In genomic region chr3:105935033-105935432, GRCm38 (mm10) we compare ENCODE assay signal across 10 mouse cellular contexts. TPM values are rescaled to one million over a fixed set of nuclear protein-coding genes. Genes with fewer than 3 reads are reported as not detected.
DNase-seq lines count a peak whose midpoint lies in the region; ATAC-seq lines count a peak whose summit lies in the region.
"Had no signal": no experiment of that assay in that cellular context is flagged by ENCODE, and none has a peak within 500 bp of the region (broad histone marks: within the 10 kb centered on the region; RNA-seq: fewer than 3 reads in every experiment).

No protein-coding gene starts in this region.

- ATAC-seq in liver, embryonic 12.5 days: no peak

- no peaks in the 10 kb centered on the region for H3K4me1 ChIP-seq in heart, embryonic 10.5 days
- peaks cover 14% of the 10 kb centered on the region for H3K4me1 ChIP-seq in liver, embryonic 12.5 days
- H3K4me1 ChIP-seq: embryonic facial prominence, embryonic 12.5 days; limb, embryonic 12.5 days had no signal

- no peak overlapping the region for H3K27ac ChIP-seq in heart, embryonic 10.5 days
- H3K27ac ChIP-seq in liver, embryonic 12.5 days: no peak overlapping the region
- H3K27ac ChIP-seq: embryonic facial prominence, embryonic 12.5 days; limb, embryonic 12.5 days had no signal

- H3K9me3 ChIP-seq in heart, embryonic 10.5 days: no peaks in the 10 kb centered on the region
- H3K9me3 ChIP-seq in liver, embryonic 12.5 days (replicated peaks): no peaks in the 10 kb centered on the region
- H3K9me3 ChIP-seq: embryonic facial prominence, embryonic 12.5 days; limb, embryonic 12.5 days had no signal

- H3K36me3 ChIP-seq in heart, embryonic 10.5 days: peaks cover 15% of the 10 kb centered on the region
- peaks cover 15% of the 10 kb centered on the region for H3K36me3 ChIP-seq in liver, embryonic 12.5 days

- DNase-seq in heart, adult 18-20 months: peak; percentile 76 to 78
- no peak for DNase-seq in heart, embryonic 10.5 days (ENCODE audit: low spot score)
- peak; percentile 68 for DNase-seq in testis, postnatal 10 days (ENCODE audit: low spot score)
- DNase-seq in testis, postnatal 14 days (ENCODE audit: low spot score): no peak
- DNase-seq in kidney, adult 8-10 months: peak; percentile 46 to 66
- DNase-seq in ovary, postnatal 36 days (ENCODE audit: low spot score): peak; percentile 31
- DNase-seq in natural killer cell, adult 2 months (ENCODE audit: low spot score in 2 of 2): no peak

- no peaks in the 10 kb centered on the region for H3K27me3 ChIP-seq in heart, embryonic 10.5 days (ENCODE audit: insufficient read depth, poor library complexity, severe bottlenecking)
- H3K27me3 ChIP-seq in liver, embryonic 12.5 days (replicated peaks): no peaks in the 10 kb centered on the region
- H3K27me3 ChIP-seq: embryonic facial prominence, embryonic 12.5 days; limb, embryonic 12.5 days had no signal

- 80% methylated on average over 5 of the region's 5 CpGs for WGBS in heart, embryonic 10.5 days
- 85% methylated on average over 5 of the region's 5 CpGs for WGBS in liver, embryonic 12.5 days (ENCODE audit: insufficient replicate concordance)

- no peak overlapping the region for H3K4me2 ChIP-seq in liver, embryonic 12.5 days
- H3K4me2 ChIP-seq: embryonic facial prominence, embryonic 12.5 days; limb, embryonic 12.5 days had no signal

- no peak overlapping the region for H3K4me3 ChIP-seq in heart, embryonic 10.5 days
- H3K4me3 ChIP-seq in liver, embryonic 12.5 days: no peak overlapping the region
- H3K4me3 ChIP-seq: embryonic facial prominence, embryonic 12.5 days; limb, embryonic 12.5 days had no signal

- no peak overlapping the region for H3K9ac ChIP-seq in liver, embryonic 12.5 days
- H3K9ac ChIP-seq: embryonic facial prominence, embryonic 12.5 days; limb, embryonic 12.5 days had no signal

RNA-seq across cellular contexts. Expression of gene I830077J02Rik, which starts 2.6 kb away (rescaled TPM):
- under 1 TPM; 0.15 to 0.41 TPM for total RNA-seq in heart, adult 18-20 months (2021)
- polyA plus RNA-seq in heart, embryonic 10.5 days (2016; fragmentation: Nextera tagmentation; extraction: Ambion mirVana): 2.0 and 3.4 TPM in 2 replicates
- 4.0 and 4.4 TPM in 2 replicates for polyA plus RNA-seq in liver, embryonic 12.5 days (2016; fragmentation: Nextera tagmentation; extraction: Ambion mirVana)

RNA-seq across cellular contexts. Expression of gene Wdr77, which starts 24.1 kb away (rescaled TPM):
- 10 to 100 TPM; 40.8 to 51.0 TPM for total RNA-seq in heart, adult 18-20 months (2021)
- polyA plus RNA-seq in heart, embryonic 10.5 days (2016; fragmentation: Nextera tagmentation; extraction: Ambion mirVana): 124 and 146 TPM in 2 replicates
- polyA plus RNA-seq in liver, embryonic 12.5 days (2016; fragmentation: Nextera tagmentation; extraction: Ambion mirVana): 86.6 and 90.0 TPM in 2 replicates

RNA-seq across cellular contexts. Expression of gene Atp5f1, which starts 24.9 kb away (rescaled TPM):
- 1,000 to 10,000 TPM; 1,228 to 1,265 TPM for total RNA-seq in heart, adult 18-20 months (2021)
- polyA plus RNA-seq in heart, embryonic 10.5 days (2016; fragmentation: Nextera tagmentation; extraction: Ambion mirVana): 677 and 779 TPM in 2 replicates
- 368 TPM in 2 replicates for polyA plus RNA-seq in liver, embryonic 12.5 days (2016; fragmentation: Nextera tagmentation; extraction: Ambion mirVana)

RNA-seq across cellular contexts. Expression of gene Ovgp1, which starts 38.5 kb away (rescaled TPM):
- total RNA-seq in heart, adult 18-20 months (2021): under 1 TPM in 1 of 2 experiments, not detected in 1; 0.31 TPM
- polyA plus RNA-seq in heart, embryonic 10.5 days (2016; fragmentation: Nextera tagmentation; extraction: Ambion mirVana): 1.5 and 1.9 TPM in 2 replicates
- 0.45 and 0.77 TPM in 2 replicates for polyA plus RNA-seq in liver, embryonic 12.5 days (2016; fragmentation: Nextera tagmentation; extraction: Ambion mirVana)

Comparison
In these comparisons a context has a peak if more than half of its experiments do, and no peak if none do; other contexts are left out.
1. DNase-seq: peak in heart, adult 18-20 months (2 of 2), testis, postnatal 10 days (single experiment), kidney, adult 8-10 months (2 of 2) and ovary, postnatal 36 days (single experiment); none in heart, embryonic 10.5 days (single experiment), testis, postnatal 14 days (single experiment) and natural killer cell, adult 2 months (0 of 2).